10 mouse cellular contexts compared by ENCODE assay signal in the genomic region with DNA sequence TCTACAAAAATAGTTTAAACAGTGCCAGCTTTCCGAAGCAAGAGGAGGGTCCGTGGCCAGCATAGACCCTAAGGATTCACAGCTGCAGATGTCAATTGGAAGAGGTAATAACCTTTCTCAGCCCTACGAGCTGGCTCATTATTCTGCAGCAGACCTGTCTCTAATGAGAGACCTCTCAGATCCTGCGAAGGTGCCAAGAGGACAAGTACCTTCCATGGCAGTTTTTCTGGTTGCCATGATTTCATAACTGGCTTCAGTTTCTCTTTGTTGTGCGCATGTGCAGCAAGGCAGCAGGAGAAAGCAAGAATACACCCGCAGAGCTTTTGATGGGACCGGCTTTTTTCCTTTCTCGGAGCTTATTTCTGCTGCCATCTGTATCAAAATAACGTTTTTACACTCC.
A peak's percentile ranks its signal among the peaks of the same experiment; 100 is the strongest.
DNase-seq lines count a peak whose midpoint lies in the region; ATAC-seq lines count a peak whose summit lies in the region.
"Had no signal": no experiment of that assay in that cellular context is flagged by ENCODE, and none has a peak within 500 bp of the region (broad histone marks: within the 10 kb centered on the region; RNA-seq: fewer than 3 reads in every experiment).

No protein-coding gene starts in this region.

- H3K36me3 ChIP-seq in hindbrain, embryonic 15.5 days: no peaks in the 10 kb centered on the region
- no peaks in the 10 kb centered on the region for H3K36me3 ChIP-seq in hindbrain, embryonic 10.5 days
- H3K36me3 ChIP-seq: embryonic facial prominence, embryonic 13.5 days had no signal

- peaks cover 3% of the 10 kb centered on the region; the same call in 1 of the 2 replicates for H3K4me1 ChIP-seq in hindbrain, embryonic 15.5 days (replicated peaks)
- peaks cover 12% of the 10 kb centered on the region for H3K4me1 ChIP-seq in hindbrain, embryonic 10.5 days (replicated peaks)
- H3K4me1 ChIP-seq: embryonic facial prominence, embryonic 13.5 days had no signal

- ATAC-seq in hindbrain, embryonic 15.5 days (ENCODE audit: low FRiP score, low read depth): no peak

- H3K27me3 ChIP-seq in hindbrain, embryonic 15.5 days: no peaks in the 10 kb centered on the region
- H3K27me3 ChIP-seq in hindbrain, embryonic 10.5 days (ENCODE audit: insufficient read depth, poor library complexity, severe bottlenecking): no peaks in the 10 kb centered on the region
- H3K27me3 ChIP-seq: embryonic facial prominence, embryonic 13.5 days had no signal

- H3K9ac ChIP-seq in hindbrain, embryonic 15.5 days: no peak overlapping the region
- H3K9ac ChIP-seq: embryonic facial prominence, embryonic 13.5 days had no signal

- 0 out of 2 replicates have a peak overlapping the region, but pooled peaks have one; percentile 11 for H3K4me2 ChIP-seq in hindbrain, embryonic 15.5 days
- H3K4me2 ChIP-seq: embryonic facial prominence, embryonic 13.5 days had no signal

- no peaks in the 10 kb centered on the region for H3K9me3 ChIP-seq in hindbrain, embryonic 15.5 days
- no peaks in the 10 kb centered on the region for H3K9me3 ChIP-seq in hindbrain, embryonic 10.5 days
- H3K9me3 ChIP-seq: embryonic facial prominence, embryonic 13.5 days had no signal

- 66% methylated on average over 9 of the region's 9 CpGs for WGBS in hindbrain, embryonic 15.5 days
- WGBS in hindbrain, embryonic 10.5 days: 87% methylated on average over 9 of the region's 9 CpGs

- no peak overlapping the region for H3K4me3 ChIP-seq in hindbrain, embryonic 15.5 days
- H3K4me3 ChIP-seq in hindbrain, embryonic 10.5 days: no peak overlapping the region
- H3K4me3 ChIP-seq: embryonic facial prominence, embryonic 13.5 days had no signal

- peak overlapping the region; percentile 12; the same call in 1 of the 2 replicates for H3K27ac ChIP-seq in hindbrain, embryonic 15.5 days (replicated peaks)
- no peak overlapping the region for H3K27ac ChIP-seq in hindbrain, embryonic 10.5 days
- H3K27ac ChIP-seq: embryonic facial prominence, embryonic 13.5 days had no signal

- DNase-seq in hindbrain, embryonic 10.5 days (ENCODE audit: low spot score): no peak
- peak; percentile 16 to 67 for DNase-seq in frontal cortex, adult 2 months (ENCODE audit: extremely low spot score in 1 of 2, low spot score in 1 of 2)
- DNase-seq in layer of hippocampus, postnatal 25 days (ENCODE audit: extremely low spot score in 1 of 2, low spot score in 1 of 2): peak; percentile 26 to 46
- DNase-seq in right cerebral cortex, postnatal 36 days (ENCODE audit: low spot score in 2 of 2): peak; percentile 7 to 25
- DNase-seq in thymus, postnatal 36 days: no peak
- no peak for DNase-seq in thymus, postnatal 10 days (ENCODE audit: low spot score in 2 of 2)
- DNase-seq: heart, adult 11 months; lung, adult 2 months had no signal

Comparison
In these comparisons a context has a peak if more than half of its experiments do, and no peak if none do; other contexts are left out.
1. DNase-seq: peak in frontal cortex, adult 2 months (2 of 2), layer of hippocampus, postnatal 25 days (2 of 2) and right cerebral cortex, postnatal 36 days (2 of 2); none in hindbrain, embryonic 10.5 days (single experiment), thymus, postnatal 36 days (0 of 2) and thymus, postnatal 10 days (0 of 2).